Mouse (Mus musculus) CD8-positive naive resting alpha-beta T cell, adult 57 days (primary cell): ENCODE results near the gene Dand5. TPM values are rescaled to one million over a fixed set of nuclear protein-coding genes. Genes with fewer than 3 reads are reported as not detected.

Experiments used
- total RNA-seq: library from RNA; stranded (reverse); gene quantifications from one replicate; pipeline ENCODE4 v1.2.4, GENCODE M21; 2023

The Dand5 gene
- 4.1 TPM for total RNA-seq

DNA sequence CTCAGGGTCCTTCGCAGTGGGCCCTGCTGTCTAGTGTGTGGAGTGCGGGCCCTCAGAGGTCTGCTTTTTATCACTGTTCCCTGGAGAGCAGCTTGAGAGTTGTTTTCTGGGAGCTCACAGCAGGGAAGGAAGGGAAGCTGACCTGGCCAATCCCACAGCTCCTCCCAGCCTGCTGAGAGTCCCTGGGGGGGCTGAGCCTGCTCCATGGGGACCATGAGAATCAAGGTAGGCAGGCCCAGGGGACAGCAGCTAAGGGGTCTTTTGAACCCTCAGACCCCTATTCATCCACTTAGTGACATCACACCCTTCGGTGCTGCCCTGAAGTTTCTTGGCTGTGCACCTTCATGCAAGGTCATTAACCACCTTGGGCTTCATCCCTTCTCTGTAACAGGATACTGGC lies at the start of gene Dand5:
Gene Dand5, minus strand, starts transcription at position 101 of the 400 bp plus-strand sequence.

DNA sequence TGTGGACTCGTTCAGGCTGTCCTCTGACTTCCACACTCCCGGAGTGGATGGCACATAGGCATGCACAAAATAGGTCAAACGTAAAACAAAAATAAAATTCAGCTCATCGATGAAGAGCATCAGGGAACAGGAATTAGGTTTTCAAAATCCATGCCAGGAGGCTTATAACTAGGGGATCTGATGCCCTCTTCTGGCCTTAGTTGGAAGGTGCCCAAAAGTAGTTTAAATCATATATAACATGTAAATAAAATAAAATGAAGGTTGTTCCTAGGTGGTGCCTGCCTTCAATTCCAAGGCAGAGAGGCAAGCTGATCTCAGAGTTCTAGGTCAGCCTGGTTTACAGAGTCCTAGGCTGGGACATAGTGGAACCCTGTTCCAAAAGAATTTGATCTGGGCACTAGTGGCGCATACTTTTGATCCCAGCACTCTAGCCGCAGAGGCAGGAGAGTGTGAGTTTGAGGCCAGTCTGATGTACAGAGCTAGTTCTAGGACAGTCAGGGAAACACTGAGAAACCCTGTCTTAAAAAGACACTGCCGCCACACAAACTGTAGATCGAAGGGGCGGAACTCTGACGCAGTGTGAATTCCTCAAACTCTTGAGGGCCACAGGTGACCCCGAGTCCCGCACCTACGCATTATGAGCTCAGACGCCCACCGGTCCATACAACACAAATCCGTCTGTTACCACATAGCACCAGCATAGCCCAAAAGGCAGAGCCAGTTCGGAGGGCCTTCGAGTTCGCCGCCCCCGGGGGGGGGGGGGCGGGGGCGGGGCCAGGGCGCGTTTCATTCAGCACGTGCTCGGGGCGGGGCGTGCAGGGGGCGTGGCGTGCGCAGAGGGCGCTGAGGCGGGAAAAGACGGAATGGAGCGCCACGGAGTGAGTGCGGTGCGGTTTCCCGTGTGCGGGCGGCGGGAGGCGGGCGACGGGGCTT lies 49.0 kb upstream of the Dand5 start, which contains the start of gene Syce2:
Gene Syce2, plus strand, starts transcription at position 736 of the 933 bp plus-strand sequence.

DNA sequence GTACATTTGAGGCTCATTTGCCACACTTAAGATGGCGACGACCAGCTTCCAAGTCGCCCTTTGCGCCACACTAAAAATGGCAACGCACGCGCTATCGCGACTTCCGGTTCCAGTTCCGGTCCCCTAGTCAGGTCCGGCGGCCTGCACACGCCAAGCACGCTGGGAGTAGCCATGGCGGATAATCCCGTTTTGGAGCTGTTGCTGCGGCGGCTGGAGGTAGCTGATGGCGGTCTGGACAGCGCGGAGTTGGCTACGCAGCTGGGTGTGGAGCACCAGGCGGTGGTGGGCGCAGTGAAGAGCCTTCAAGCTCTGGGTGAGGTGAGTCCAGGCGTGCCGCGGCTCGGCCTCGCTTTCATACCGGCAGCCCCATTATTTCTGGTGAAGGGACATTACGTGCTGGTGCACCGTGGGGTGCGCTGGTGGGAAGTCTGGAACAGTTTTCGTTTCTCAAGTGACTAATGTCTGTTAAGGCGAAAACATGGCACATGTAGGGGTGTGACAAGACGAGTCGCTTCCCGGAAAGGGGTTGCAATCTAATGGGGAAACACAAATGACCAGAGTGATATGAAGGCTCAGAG lies 34.3 kb upstream of the Dand5 start, which contains the start of gene Farsa:
Gene Farsa, plus strand, starts transcription at position 126 of the 578 bp plus-strand sequence.

DNA sequence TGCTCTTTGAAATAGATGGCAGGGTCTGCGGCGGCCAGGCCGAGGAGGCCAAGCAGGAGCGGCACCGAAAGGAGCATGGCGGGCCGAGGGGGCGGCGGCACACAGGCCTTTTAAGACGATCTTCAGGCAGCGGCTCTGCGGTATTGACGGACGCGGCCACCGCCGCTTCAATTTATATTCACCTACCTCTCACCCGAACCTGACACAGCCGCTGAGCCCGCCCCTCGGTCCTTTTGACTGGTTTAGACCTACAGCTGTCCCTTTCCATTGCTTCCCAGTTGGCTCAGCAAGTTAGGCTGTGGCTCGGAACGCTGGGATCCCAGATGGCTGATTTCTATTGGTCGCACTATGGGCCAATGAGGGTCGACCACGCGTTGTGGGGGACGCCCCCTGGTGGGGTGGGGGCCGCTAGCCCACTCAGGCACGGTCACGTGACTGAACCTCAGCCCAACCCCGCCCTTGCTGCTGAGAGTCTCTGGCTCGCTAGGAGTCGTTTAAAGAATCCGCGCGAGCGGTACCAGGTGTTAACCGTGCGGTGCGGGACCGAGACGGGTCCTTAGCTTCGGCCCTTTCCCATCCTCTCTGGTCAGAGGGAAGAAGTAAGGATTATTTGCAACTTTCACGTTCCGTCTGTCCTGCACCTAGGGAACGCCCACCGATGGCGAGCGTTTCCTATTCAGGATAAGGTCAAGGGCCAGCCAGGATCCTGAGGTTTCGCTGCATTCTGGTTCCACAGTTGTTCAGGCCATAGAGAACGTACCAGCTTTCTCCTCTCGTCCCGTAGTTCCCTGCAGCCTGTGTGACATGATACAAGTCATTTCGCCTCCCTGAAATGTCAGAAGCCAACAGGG lies 24.3 kb upstream of the Dand5 start, which contains the start of gene Calr:
Gene Calr, minus strand, starts transcription at position 213 of the 851 bp plus-strand sequence.

DNA sequence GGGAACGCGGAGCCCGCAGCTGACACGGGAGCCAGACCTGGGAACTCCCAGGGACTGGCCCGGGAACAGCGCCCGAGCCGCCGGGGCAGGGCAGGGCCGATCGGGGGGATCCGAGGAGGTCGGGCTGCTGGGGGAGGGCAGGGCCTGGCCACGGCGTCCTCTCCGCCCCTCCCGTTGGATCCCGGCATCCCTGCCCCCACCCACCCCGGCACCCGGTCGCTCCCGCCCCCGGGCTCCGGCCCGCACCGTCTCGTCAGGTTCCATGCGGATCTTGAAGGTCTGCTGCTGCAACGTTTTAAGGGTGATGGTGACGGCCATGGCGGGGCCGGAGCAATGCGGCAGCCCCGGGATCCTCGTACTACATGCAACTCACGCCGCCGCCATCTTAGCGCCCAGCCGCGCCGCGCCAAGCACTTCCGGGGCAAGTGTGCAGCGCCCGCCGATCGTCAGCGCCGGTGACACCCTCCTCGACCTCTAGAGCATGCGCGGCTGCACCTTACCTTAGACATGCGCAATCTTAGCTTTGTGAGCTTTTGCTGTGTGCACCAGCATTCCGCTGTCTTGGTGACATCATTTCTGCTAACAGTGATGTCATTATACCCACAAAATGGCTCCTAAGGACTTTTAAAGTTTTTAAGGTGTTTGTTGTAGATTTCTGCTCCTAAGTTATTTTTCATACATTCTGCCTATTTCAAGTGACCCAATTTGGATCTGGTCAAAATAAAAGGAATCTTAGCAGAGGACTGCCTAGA lies 17.8 kb upstream of the Dand5 start, which contains the start of gene Rad23a:
Gene Rad23a, minus strand, starts transcription at position 418 of the 752 bp plus-strand sequence.

DNA sequence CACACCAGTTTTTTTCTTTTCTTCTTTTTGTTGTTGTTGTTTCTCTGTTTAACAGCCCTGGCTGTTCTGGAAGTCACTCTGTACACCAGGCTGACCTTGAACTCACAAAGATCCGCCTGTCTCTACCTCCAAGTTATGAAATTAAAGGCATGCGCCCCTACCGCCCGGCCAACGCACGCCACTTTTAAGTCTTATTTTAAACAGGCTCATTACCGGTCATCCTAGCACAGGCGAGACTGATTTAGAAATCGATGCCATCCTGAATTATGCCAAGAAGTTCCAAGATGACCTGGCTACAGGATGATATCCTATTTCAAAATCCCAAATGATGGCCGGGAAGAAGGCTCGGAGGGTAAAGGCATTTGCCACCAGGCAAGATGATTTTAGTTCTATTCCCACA lies 8.9 kb upstream of the Dand5 start, which contains the start of gene Gadd45gip1:
Gene Gadd45gip1, plus strand, starts transcription at position 33 of the 400 bp plus-strand sequence.

DNA sequence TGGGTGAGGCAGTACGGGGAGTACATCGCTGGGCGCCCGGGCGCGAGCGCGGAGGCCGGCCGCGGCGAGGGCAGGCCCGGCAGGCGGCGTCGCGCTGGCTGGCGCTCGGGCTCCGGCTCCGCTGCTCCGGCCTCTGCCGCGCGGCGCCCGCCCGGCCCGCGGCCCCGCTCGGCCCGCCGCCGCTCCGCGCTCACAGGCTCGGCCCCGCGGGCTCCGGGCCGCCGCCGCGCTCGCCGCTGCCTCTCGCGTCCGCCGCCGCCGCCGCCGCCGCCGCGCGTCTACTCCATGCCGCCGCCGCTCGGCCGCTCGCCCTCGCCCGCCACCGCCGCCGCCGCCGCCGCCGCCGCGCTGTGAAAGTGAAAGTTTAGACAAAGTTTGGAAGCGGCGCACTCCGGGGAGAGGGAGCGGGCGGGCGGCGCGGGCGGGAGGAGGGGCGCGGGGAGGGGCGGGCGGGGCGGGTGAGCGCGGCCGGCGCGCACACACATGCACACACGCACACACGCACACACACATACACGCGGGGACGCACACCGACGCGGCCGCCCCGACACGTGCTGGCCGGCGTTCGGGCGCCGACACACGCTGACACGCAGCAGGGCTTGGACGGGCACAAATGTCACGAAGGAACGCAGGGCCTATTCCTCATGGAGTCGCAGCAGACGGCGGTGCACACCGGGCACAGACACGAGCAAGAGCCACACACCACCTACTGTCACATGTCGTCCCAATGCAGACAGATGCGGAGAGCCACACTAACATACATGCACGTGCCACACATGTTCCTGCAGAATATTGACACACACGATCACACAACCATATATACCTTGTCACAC lies 22.4 kb downstream of the Dand5 start, which contains the start of gene Nfix:
Gene Nfix, minus strand, starts transcription at position 346 of the 833 bp plus-strand sequence.

Other genes with a start within 250 kb of the Dand5 start
- 302 TPM for gene Ier2, start 160.0 kb downstream of the Dand5 start, total RNA-seq
- 172 TPM for gene Trmt1, start 136.5 kb downstream of the Dand5 start, total RNA-seq
- gene Nacc1, start 135.0 kb downstream of the Dand5 start, total RNA-seq = 43.7 TPM
- gene Lyl1, start 121.4 kb downstream of the Dand5 start, total RNA-seq = 5.6 TPM
- gene G430095P16Rik, start 99.8 kb downstream of the Dand5 start, total RNA-seq = 9.3 TPM
- 5.2 TPM for gene Nfix, start 22.5 kb downstream of the Dand5 start, total RNA-seq
- gene Gadd45gip1, start 8.7 kb upstream of the Dand5 start, total RNA-seq = 18.2 TPM
- gene Rad23a, start 17.8 kb upstream of the Dand5 start, total RNA-seq = 63.9 TPM
- gene Calr, start 24.1 kb upstream of the Dand5 start, total RNA-seq = 412 TPM
- 72.0 TPM for gene Farsa, start 34.2 kb upstream of the Dand5 start, total RNA-seq
- 2.4 TPM for gene Syce2, start 49.3 kb upstream of the Dand5 start, total RNA-seq
- gene Gcdh, start 71.1 kb upstream of the Dand5 start, total RNA-seq = 26.5 TPM
- not detected for gene Klf1, start 79.1 kb upstream of the Dand5 start, total RNA-seq
- 10.5 TPM for gene Dnase2a, start 85.7 kb upstream of the Dand5 start, total RNA-seq
- 0.09 TPM for gene Mast1, start 114.5 kb upstream of the Dand5 start, total RNA-seq
- not detected for gene Rtbdn, start 124.2 kb upstream of the Dand5 start, total RNA-seq
- not detected for gene Gm49661, start 146.6 kb upstream of the Dand5 start, total RNA-seq
- gene Prdx2, start 146.8 kb upstream of the Dand5 start, total RNA-seq = 33.6 TPM
- gene Rnaseh2a, start 146.9 kb upstream of the Dand5 start, total RNA-seq = 47.9 TPM
- 1,294 TPM for gene Junb, start 155.9 kb upstream of the Dand5 start, total RNA-seq
- 4.6 TPM for gene Hook2, start 167.8 kb upstream of the Dand5 start, total RNA-seq
- not detected for gene Best2, start 191.7 kb upstream of the Dand5 start, total RNA-seq
- 64.1 TPM for gene Asna1, start 202.5 kb upstream of the Dand5 start, total RNA-seq
- 173 TPM for gene Trir, start 204.0 kb upstream of the Dand5 start, total RNA-seq
- 75.7 TPM for gene Tnpo2, start 214.1 kb upstream of the Dand5 start, total RNA-seq
- gene Fbxw9, start 237.2 kb upstream of the Dand5 start, total RNA-seq = 7.7 TPM
- not detected for gene Gm5741, start 245.2 kb upstream of the Dand5 start, total RNA-seq
- 88.6 TPM for gene Dhps, start 248.9 kb upstream of the Dand5 start, total RNA-seq